Mouse (Mus musculus): ENCODE data around the gene Gad2.

Gene Gad2

GRCm38 (mm10) chr2:22646134-22646533, 24.1 kb downstream of the Gad2 start:
- DNase-seq (ENCODE audit: low spot score in 2 of 2) = no peak

GRCm38 (mm10) chr2:22648394-22648793, 26.4 kb downstream of the Gad2 start:
- DNase-seq (ENCODE audit: low spot score in 2 of 2) = no peak

- no peak for DNase-seq (ENCODE audit: low spot score in 2 of 2)
Measured at GRCm38 (mm10) chr2:22651826-22652225, 29.8 kb downstream of the Gad2 start.

GRCm38 (mm10) chr2:22663731-22664130, 41.7 kb downstream of the Gad2 start:
- no peak for DNase-seq (ENCODE audit: low spot score in 2 of 2)

- no peak for DNase-seq (ENCODE audit: low spot score in 2 of 2)
Measured at GRCm38 (mm10) chr2:22670415-22670814, 48.4 kb downstream of the Gad2 start.

- DNase-seq (ENCODE audit: low spot score in 2 of 2) = no peak
Measured at GRCm38 (mm10) chr2:22671348-22671747, 49.3 kb downstream of the Gad2 start.

- no peak for DNase-seq (ENCODE audit: low spot score in 2 of 2)
Measured at GRCm38 (mm10) chr2:22677066-22677465, 55.1 kb downstream of the Gad2 start.

- DNase-seq (ENCODE audit: low spot score in 2 of 2) = peak in 1 of 2 experiments; percentile 8
Measured at GRCm38 (mm10) chr2:22679944-22680343, 57.9 kb downstream of the Gad2 start.

- no peak for DNase-seq (ENCODE audit: low spot score in 2 of 2)
Measured at GRCm38 (mm10) chr2:22689969-22690368, 68.0 kb downstream of the Gad2 start.

GRCm38 (mm10) chr2:22704780-22705727, 83.0 kb downstream of the Gad2 start:
- peak; percentile 38 to 47 for DNase-seq (ENCODE audit: low spot score in 2 of 2)

GRCm38 (mm10) chr2:22706233-22706632, 84.2 kb downstream of the Gad2 start:
- DNase-seq (ENCODE audit: low spot score in 2 of 2) = peak; percentile 16 to 23

GRCm38 (mm10) chr2:22721522-22722470, 99.8 kb downstream of the Gad2 start:
- peak; percentile 27 to 76 for DNase-seq (ENCODE audit: low spot score in 2 of 2)

GRCm38 (mm10) chr2:22723927-22724534, 102.0 kb downstream of the Gad2 start:
- no peak for DNase-seq (ENCODE audit: low spot score in 2 of 2)

GRCm38 (mm10) chr2:22727113-22727512, 105.1 kb downstream of the Gad2 start:
- no peak for DNase-seq (ENCODE audit: low spot score in 2 of 2)

GRCm38 (mm10) chr2:22736134-22736533, 114.1 kb downstream of the Gad2 start:
- no peak for DNase-seq (ENCODE audit: low spot score in 2 of 2)

GRCm38 (mm10) chr2:22739369-22739768, 117.4 kb downstream of the Gad2 start:
- no peak for DNase-seq (ENCODE audit: low spot score in 2 of 2)

- no peak for DNase-seq (ENCODE audit: low spot score in 2 of 2)
Measured at GRCm38 (mm10) chr2:22740441-22740840, 118.4 kb downstream of the Gad2 start.

GRCm38 (mm10) chr2:22741222-22741621, 119.2 kb downstream of the Gad2 start:
- no peak for DNase-seq (ENCODE audit: low spot score in 2 of 2)
